Mouse (Mus musculus) MEL (cell line): ENCODE measurements at regions not wholly inside any gene's neighbourhood (a gene's known extent, or its start where the extent isn't known, plus 50 kb on each side); places are given as distances from the start of the nearest gene placed in this dataset.

Experiments
- CHD1 ChIP-seq: IDR thresholded peaks from 2 replicates; pipeline ENCODE4 v1.6.1; 2012; ENCODE audit warnings: low read depth, mild to moderate bottlenecking, inconsistent platforms, low read length, improper control_type of control experiment
- CHD2 ChIP-seq: IDR thresholded peaks from 2 replicates; pipeline ENCODE4 v1.6.1; 2011; ENCODE audit warnings: low read length, improper control_type of control experiment
- CTCF ChIP-seq, 3 experiments: IDR thresholded peaks in 2 of 3; conservative IDR thresholded peaks in 1 of 3; 2 replicates each; pipeline ENCODE4 v1.5.1; 2011 to 2012; ENCODE audit warnings: low read length in 3 of 3, low read depth in 2 of 3, mild to moderate bottlenecking in 2 of 3, improper control_type of control experiment in 1 of 3, inconsistent platforms in 1 of 3, mixed read lengths in 1 of 3, moderate library complexity in 1 of 3; ENCODE audit not compliant: control insufficient read depth in 1 of 3, insufficient read depth in 1 of 3, poor library complexity in 1 of 3, severe bottlenecking in 1 of 3
- EP300 ChIP-seq, 2 experiments: IDR thresholded peaks; 2 replicates each; pipeline ENCODE4 v1.6.1; 2011; ENCODE audit warnings: improper control_type of control experiment in 2 of 2, low read length in 2 of 2, low read depth in 1 of 2, mild to moderate bottlenecking in 1 of 2
- MAZ ChIP-seq: IDR thresholded peaks from 2 replicates; pipeline ENCODE4 v1.6.1; 2012; ENCODE audit warnings: low read depth, mild to moderate bottlenecking, inconsistent platforms, low read length, improper control_type of control experiment
- POLR2A ChIP-seq, 2 experiments: IDR thresholded peaks; 2 replicates each; pipeline ENCODE4 v1.6.1; 2011 to 2012; ENCODE audit warnings: low read length in 2 of 2, mild to moderate bottlenecking in 2 of 2, control low read depth in 1 of 2, improper control_type of control experiment in 1 of 2, low read depth in 1 of 2, moderate library complexity in 1 of 2; ENCODE audit not compliant: control insufficient read depth in 1 of 2, insufficient read depth in 1 of 2, poor library complexity in 1 of 2
- POLR2AphosphoS5 ChIP-seq: IDR thresholded peaks from 2 replicates; pipeline ENCODE4 v1.6.1; 2012; ENCODE audit warnings: low read depth, borderline replicate concordance, mild to moderate bottlenecking, inconsistent platforms, low read length, moderate library complexity, mixed read lengths
- RCOR1 ChIP-seq: IDR thresholded peaks from 2 replicates; pipeline ENCODE4 v1.6.1; 2012; ENCODE audit warnings: low read depth, mild to moderate bottlenecking, inconsistent platforms, low read length, improper control_type of control experiment
- TAL1 ChIP-seq: IDR thresholded peaks from 2 replicates; pipeline ENCODE4 v1.6.1; 2012; ENCODE audit warnings: mild to moderate bottlenecking, inconsistent platforms, low read length, moderate library complexity, mixed read lengths
- UBTF ChIP-seq: IDR thresholded peaks from 2 replicates; pipeline ENCODE4 v1.6.1; 2012; ENCODE audit warnings: low read depth, mild to moderate bottlenecking, inconsistent platforms, low read length, improper control_type of control experiment, moderate library complexity, borderline replicate concordance; ENCODE audit not compliant: insufficient read depth
- ZNF384 ChIP-seq: IDR thresholded peaks from 2 replicates; pipeline ENCODE4 v1.6.1; 2012; ENCODE audit warnings: low read depth, mild to moderate bottlenecking, inconsistent platforms, low read length, improper control_type of control experiment

GRCm38 (mm10) chr2:133635434-133635833 is 83.5 kb downstream of the Bmp2 start:
- TF ChIP-seq CHD2 (no peak), TAL1 (no peak), CHD1 (no peak), UBTF (no peak), MAZ (no peak), ZNF384 (no peak), EP300 (IDR thresholded peaks at IDR 0.05; ENCODE audit: low read depth in 1 of 2, low read length in 2 of 2) (no peak), POLR2A (IDR thresholded peaks at IDR 0.05; ENCODE audit: control insufficient read depth in 1 of 2, insufficient read depth in 1 of 2, low read depth in 1 of 2, low read length in 2 of 2, poor library complexity in 1 of 2) (no peak), POLR2AphosphoS5 (no peak), CTCF (IDR thresholded peaks at IDR 0.05 in 2 of 3, conservative IDR thresholded peaks at IDR 0.05 in 1 of 3; ENCODE audit: control insufficient read depth in 1 of 3, insufficient read depth in 1 of 3, low read depth in 2 of 3, low read length in 3 of 3, poor library complexity in 1 of 3, severe bottlenecking in 1 of 3) (no peak), RCOR1 (no peak)
